Mouse (Mus musculus) hematopoietic stem cell, adult 5-6 weeks (primary cell): Measurements from ENCODE around the gene Tgm2. TPM values are rescaled to one million over a fixed set of nuclear protein-coding genes. Genes with fewer than 3 reads are reported as not detected.

Source experiments
- ATAC-seq, 2 experiments: fragments of 125-278 bp in 1 of 2; replicated peaks in 1 of 2; 2 replicates each; pipeline ENCODE4 v1.8.0; 2016 to 2017; ENCODE audit warnings: inconsistent platforms in 2 of 2, mild to moderate bottlenecking in 2 of 2, moderate number of reproducible peaks in 2 of 2, low read depth in 1 of 2, moderate TSS enrichment in 1 of 2; ENCODE audit not compliant: low FRiP score in 2 of 2, poor library complexity in 2 of 2, severe bottlenecking in 2 of 2, insufficient read depth in 1 of 2, low TSS enrichment in 1 of 2
- total RNA-seq: library from RNA; stranded (forward); fragments of 172-1452, 232-1000 nt; gene quantifications from 2 replicates; pipeline ENCODE4 v1.2.3, GENCODE M21; 2017

The Tgm2 gene
- total RNA-seq, 1 experiment from 2014 or later = 19.4 TPM

DNA sequence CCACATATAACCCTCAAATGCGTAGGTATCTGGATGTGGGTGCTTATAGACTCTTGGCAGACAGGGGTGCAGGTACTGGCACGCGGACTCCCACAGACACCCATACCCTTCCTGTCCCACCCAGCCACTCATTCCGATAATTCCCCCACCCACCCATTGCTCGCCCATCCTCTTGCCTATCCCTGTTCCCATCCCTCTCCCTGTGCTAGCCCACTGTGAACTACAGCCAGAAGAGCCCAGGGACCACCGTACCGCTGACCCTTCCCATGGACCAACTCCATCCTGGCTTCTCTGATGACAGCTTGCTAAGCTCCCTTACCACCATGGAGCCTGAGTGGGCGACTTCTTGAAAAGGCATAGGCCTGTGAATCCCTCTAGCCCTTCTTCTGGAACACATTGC is 735 bp upstream of the Tgm2 start:
- no peak for ATAC-seq

- ATAC-seq = no peak
These were observed 639 bp downstream of the Tgm2 start for GRCm38 (mm10) chr2:158145528-158146065.

- no peak for ATAC-seq
These were observed 1.3 kb downstream of the Tgm2 start for GRCm38 (mm10) chr2:158144750-158145527.

DNA sequence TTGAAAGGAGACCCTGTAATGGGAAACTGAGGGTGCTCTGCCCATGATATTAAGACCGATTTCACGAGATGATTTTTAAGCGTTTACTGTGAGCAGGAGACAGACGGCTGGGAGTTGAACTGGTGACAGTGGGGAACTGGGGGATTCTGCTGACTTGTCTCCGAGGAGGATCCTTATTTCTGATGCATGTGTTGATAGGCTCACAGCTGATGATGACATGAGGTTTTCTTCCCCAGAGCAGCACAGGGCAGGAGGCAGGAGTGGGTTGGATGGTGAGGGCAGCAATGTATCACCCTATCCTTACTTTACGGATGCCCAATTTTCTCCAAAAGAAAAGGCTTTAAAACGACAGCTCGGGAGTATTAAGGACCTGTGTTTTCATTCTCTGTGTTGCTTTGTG is 2.0 kb downstream of the Tgm2 start:
- no peak for ATAC-seq

GRCm38 (mm10) chr2:158143816-158144215 is 2.4 kb downstream of the Tgm2 start:
- no peak for ATAC-seq

- no peak for ATAC-seq
These were observed 3.3 kb downstream of the Tgm2 start for GRCm38 (mm10) chr2:158142981-158143380.

DNA sequence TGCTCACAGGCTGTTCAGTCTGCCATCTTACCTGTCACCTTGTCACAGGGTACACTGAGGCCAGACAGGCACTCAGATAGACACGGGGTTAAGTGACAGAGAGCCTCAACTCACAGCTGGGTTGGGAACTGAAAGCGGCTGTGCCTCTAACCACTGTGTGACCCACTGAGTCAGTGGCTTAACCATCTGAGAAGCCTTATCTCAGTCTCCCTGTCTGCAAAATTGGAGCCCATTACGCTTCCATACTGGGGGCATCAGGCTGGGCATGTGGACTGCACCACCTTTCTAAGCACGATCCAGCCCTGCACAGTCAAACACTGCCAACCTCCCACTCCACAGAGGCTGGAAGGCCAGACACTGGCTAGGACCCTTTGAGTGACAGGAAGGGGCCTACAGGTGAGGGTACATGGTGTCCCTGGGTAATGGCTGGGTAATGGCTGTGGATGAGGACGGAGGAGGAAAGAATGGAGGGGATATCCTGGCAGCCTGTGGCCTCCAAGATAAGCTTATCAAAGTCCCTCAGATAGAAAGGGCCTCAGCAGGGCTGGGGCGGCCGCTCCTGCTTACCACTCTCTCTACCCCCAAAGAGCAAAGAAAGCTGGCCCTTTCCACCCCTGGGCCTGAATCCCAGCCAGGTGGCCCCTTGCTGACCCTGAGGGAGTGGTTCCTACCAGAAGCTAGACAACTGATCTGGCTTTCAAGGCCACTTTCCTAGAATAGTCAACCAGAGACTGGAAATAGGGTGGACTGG is 4.4 kb downstream of the Tgm2 start:
- ATAC-seq = peak; percentile 46 to 57

DNA sequence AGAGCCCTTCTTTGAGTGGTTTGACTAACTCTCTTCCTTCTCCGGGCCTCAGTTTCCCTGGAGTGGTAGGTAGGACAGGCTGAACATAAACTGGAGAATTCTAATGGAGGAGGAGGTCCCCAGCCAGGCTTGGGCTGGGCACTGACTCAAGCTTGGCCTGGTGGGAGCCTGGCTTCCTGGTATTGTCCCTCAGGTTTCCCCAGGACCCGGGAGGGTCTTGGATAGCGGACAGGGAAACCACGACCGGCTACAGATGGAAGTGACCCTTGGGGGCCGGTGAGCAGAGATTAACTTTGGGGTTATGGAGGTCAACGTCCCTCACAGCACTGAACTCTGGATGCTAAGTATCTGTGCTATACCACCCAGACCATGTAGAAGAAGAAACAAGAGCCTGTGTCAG is 5.0 kb downstream of the Tgm2 start:
- ATAC-seq = no peak

DNA sequence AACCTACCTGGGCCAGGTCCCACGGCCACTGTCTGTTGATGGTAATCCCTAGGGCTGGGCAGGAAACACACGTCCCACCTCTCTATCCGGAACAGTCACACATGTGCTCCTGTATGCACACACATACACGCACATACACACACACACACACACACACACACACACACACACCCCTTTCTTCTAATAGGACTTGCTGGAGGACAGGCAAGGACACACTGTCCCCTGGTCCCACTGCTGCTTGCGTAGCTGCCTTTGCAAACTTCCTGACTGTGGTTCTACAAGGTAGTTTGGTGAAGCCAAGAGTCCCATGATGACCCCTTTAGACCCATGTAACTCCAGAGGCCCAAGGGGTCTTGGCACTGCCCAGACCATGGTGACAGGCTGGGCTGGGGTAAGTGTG is 5.6 kb downstream of the Tgm2 start:
- no peak for ATAC-seq

DNA sequence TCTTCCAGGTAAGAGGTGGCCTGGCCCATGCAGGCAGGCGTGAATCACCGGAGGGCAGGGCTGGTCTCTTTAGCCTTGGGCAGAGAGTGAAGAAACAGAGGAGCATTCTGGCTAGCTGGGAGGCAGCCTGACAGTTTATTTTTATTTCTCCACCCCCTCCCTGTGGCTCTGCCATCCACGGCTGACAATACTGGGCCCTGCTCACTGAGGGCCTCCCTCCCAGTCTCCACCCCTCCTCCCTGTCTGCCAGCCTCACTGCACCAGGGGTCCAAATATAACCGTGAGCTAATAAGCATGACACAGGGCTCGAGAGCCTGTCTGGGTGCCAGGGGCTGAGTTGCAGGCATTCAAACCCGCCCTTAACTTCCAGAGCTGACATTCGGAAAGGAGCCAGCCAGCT is 6.6 kb downstream of the Tgm2 start:
- no peak for ATAC-seq

GRCm38 (mm10) chr2:158138778-158139177 is 7.5 kb downstream of the Tgm2 start:
- no peak for ATAC-seq

DNA sequence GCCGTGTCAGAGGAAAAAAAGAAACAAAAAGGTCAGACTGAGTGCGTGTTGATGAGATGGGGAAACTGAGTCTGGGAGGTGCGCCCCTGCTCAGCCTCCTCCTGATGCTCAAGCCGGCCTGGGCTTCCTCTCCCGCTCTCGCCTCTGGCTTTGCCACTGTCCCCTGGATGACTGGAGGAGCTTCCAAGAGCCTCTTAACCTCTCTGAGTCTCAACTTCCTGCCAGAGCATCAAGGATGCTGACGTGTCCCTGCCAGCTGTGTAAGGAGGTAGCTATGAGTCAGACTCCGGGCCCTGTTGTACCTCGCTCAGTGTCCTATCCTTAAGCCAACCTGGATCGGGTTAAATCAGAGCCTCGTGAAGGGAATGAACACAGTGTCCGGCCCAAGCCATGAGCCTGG is 8.5 kb downstream of the Tgm2 start:
- ATAC-seq = no peak

- ATAC-seq = no peak
These were observed 10.0 kb downstream of the Tgm2 start for GRCm38 (mm10) chr2:158136205-158136604.

GRCm38 (mm10) chr2:158133050-158133449 is 13.2 kb downstream of the Tgm2 start:
- ATAC-seq = peak; percentile 93 to 94

DNA sequence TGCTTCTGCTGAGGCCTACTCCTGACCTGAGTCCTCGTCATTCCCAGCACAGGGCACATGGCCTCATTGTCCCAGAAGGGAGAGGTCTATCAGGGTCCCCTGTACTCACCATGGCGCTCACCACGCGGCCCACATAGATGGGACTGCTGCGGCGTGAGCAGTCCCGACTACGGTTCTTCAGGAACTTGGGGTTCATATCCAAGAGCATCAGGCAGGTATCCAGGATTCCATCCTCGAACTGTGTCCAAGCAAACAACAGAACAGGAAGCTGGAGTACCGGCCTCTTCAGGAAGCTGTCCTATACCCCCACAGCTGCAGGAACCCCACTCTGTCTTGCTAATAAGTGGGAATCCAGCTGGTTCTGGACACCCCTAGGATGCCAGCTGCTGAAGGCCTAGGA is 13.9 kb downstream of the Tgm2 start:
- ATAC-seq = no peak

DNA sequence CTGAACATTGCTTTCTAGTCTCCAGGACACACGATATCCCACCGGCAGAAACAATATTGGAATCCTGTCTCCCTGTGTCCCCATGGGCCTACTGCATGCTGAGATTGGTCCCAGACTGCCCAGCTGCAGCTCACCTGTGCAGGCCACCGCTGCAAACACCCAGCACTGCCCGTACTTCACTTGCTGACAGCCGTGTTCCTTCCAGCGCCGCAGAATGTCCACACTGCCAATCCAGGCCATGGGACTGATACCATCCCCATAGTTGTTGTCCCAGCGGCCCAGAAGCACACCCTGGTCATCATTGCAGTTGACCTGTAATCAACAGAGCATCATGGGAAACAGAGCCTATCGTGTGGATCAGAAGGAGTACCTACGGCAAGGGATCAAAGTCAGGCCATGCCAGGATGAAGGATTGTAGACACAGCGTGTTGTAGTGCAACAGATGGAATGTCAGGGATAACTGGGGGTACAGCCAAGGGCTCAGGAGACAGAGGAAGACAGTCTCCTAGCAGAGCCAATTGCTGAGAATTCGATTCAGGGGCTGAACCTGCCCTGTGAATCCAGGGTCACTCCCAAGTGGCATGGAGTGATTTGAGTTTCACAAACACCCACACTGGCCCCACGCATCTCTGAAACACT is 14.9 kb downstream of the Tgm2 start:
- no peak for ATAC-seq

DNA sequence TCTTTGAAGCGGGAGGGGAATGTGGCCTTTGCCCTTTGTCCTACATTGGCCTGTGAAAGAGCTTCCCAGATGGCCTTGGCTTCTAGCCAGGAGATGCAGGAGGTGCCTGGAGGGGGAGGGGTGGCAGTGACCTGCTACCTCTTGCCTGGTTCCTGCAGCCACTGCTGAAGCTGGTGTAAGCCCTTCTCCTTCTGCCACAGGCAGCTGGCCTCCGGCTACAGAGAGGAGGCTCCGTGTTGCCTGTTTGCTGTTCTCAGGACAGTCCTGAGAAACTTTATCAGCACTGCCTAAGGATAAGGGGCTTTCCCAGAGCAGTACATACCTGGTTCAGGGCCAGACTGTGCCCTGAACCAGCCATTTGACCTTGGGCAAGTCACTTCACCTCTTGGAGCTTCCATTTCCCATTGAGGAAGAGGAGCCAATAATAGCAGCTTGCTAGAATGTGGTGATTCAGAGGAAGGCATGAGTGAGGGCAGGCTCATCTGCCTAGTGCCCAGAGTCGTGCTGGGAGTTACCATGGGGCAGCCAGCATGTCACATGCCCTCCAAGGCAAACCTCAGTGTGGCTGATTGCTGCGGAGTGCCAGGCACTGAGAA is 15.7 kb downstream of the Tgm2 start:
- ATAC-seq = no peak
